Mouse (Mus musculus): ENCODE data around the gene Ttc28.

Ttc28 gene

DNA sequence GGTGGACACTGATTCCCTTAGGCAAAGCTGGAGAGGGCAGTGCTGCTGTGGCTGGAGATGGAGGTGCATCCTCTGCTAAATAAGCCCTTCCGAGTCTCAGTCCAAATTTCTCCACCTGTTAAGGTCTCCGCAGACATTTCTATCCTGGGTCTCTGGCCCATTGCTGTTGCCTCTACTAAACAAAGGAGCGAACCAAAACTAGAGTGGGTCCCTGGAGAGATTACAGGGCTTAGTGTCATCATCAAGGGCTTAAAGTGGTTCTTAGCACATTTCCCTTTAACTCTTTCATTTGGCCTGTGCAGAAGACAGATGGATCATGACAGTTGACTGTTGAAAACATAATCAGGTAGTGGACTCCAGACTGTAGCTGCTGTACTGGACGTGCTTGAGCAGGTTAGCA, 9.0 kb downstream of the Ttc28 start:
- DNase-seq, result no peak

DNA sequence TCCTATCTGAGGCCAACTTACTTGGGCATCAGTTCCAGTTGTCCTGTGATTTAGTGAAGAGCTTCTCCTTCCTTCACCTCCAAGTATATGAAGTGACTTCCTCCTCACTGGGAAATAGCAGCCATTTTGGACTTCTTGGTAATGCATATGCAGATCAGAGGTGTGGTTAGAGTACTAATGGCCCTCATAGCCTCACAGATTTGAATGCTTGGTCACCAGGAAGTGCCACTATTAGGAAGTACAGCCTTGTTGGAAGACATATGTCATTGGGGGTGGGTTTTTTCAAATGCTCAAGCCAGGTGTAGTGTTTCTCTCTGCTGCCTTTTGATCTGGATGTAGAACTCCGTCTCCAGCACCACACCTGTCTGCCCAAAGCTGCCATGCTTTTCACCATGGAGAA, 10.3 kb downstream of the Ttc28 start:
- no peak for DNase-seq

DNA sequence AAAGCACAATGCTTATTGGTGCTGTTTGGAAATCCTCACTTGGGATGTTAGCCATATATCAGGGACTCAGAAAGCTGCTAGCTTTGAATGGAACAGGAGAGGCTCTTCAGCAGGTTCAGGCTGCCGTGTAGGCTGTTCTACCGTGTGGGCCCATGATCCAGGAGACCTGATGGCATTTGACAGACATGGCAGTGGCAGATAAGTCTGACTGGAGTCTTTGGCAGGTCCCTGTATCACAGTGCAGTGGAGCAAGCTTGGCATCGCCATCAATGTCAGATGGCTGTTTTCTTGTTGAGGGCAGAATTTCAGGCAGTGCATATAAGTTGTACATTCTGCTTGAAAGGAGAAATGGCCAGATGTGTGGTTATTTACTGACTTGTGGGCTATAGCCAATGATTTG, 11.0 kb downstream of the Ttc28 start:
- DNase-seq, result no peak

DNA sequence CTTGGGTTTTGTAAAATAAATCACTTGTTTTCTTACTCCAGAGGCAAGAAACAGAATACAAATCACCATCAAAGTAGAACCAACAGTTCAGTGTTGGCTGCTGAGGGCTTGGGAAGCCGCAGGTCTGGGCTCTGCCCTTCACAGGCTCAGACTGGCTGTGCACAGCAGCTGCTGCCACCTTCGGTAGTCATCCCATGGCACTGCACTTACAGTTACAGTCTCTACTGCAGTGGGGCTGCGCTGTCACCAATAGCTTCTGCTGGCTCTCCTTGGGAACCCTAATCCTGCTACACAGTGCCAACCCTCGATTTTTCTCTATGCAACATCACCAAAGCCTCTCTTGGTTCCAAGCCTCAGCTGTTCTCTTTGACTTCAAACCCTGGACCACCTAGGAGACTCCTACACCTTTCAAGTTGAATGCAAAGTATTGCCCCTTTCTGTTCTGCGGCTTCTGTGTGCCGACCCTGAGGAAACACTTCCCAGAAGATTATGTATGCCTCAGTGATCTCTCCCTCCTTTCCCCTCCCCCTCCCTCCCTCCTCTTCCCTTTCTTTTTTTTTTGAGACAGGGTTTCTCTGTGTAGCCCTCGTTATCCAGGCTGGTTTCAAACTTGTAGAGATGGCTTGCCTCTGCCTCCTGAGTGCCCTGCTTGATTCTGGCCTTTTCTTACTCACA, 17.6 kb downstream of the Ttc28 start:
- no peak for DNase-seq

DNA sequence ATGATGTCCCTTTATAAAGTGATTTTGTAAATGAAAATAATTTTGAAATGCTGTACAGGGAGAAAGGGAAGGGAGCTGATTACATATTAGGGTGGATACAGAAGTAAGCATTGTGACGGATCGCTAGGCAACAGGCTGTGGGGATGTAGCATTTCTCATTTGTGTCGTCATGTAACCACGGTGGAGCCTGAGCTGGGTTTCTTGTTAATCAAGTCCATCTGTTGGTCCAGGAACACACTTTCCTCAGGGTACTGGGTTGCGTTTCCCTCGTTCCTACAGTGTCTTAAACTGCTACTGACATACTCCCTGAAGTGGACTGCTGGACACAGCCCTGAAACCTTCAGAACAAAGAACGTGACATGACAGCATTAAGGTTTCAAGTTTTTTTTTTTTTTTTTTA, 18.6 kb downstream of the Ttc28 start:
- no peak for DNase-seq

DNA sequence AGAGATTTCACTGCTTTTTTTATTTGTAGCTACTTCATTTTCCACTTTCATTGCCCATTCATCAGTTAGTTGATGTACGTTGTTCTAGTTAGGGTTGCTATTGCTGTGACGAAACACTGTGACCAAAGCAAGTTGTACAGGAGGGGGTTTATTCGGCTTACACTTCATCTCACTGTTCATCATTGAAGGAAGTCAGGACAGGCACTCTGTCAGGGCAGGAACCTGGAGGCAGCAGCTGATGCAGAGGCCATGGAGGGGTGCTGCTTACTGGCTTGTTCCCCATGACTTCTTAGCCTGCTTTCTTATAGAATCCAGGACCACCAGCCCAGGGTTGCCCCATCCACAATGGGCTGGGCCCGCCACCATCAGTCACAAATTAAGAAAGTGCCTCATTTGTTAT, 19.2 kb downstream of the Ttc28 start:
- no peak for DNase-seq

DNA sequence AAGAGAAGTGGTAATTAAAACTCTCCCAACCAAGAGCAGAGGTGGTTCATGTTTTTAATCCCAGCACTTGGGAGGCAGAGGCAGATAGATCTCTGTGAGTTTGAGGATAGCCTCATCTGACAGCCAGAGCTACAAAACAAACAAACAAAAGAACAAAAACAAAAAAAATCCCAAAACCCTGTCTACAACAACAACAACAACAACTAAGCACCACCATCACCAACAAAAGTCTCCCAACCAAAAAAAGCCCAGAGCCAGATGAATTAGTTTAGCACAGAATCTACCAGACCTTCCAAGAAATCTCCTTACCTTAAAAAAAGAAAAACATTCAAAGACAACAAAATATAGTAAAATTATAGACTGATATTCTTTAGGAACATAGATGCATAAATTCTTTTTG, 20.7 kb downstream of the Ttc28 start:
- DNase-seq, result no peak

DNA sequence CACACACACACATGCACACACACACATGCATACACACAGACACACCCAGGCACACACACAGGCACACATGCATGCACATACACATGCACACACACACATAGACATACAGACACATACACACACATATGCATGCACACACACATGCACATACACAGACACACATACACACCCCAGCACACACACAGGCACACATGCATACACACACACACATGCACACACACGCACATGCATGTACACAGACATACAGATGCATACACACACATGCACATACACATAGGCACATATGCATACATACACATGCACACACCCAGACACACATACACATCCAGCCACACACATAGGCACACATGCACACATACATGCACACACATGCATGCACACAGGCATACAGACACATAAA, 27.1 kb downstream of the Ttc28 start:
- DNase-seq, result no peak

DNA sequence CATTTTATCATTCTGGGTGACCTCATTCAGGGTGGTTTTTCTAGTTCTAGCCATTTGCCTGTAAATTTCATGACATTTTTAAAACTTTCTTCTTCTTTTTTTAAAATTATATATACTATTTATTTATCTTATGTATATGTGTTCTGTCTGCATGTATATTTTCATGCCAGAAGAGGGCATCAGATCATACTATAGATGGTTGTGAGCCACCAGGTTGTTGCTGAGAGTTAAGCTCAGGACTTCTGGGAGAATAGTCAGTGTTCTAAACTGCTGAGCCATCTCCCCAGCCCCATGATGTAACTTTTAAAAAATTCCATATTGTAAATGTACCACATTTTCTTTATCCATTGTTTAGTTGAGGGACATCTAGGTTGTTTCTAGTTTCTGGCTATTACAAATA, 29.3 kb downstream of the Ttc28 start:
- DNase-seq, result no peak

DNA sequence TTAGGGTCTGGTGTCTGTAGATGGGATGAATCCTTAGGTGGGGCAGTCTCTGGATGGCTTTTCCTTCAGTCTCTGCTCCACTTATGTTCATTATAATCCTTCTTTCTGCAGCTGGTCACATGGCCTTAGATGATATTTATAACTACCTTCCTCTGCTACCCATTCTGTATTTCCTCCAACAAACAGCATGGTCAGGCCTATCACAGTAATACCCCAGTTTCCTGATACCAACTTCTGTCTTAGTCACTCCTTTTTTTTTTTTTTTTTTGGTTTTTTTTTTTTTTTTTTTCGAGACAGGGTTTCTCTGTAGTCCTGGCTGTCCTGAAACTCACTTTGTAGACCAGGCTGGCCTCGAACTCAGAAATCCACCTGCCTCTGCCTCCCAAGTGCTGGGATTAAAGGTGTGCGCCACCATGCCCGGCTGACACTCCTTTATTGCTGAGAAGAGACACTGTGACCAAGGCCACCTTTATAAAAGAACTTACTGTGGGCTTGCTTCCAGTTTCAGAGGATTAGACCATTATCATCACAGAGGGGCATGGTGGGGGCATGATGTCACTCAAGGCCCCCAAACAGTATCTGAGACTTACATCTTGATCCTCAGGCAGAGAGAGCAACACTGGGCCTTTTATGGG, 30.5 kb downstream of the Ttc28 start:
- DNase-seq, result no peak

DNA sequence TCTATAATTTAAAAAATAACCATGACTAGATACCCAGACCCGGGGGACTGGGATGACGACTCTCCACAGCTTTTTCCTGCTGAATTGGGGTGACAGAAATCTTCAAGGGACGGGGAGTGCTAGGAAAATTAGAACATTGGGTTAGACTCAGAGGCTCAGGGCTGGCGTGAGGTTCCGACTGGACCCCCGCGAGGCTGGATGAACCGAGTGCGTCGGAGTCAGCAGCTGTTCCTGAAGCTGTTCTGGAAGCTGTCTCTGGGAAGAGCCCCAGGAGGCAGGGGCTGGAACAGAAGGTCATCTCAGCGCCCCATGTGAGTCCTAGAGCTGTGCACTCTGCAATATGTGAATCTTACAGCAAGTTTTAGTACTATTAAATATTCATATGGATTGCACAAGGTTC, 35.3 kb downstream of the Ttc28 start:
- DNase-seq, result no peak

DNA sequence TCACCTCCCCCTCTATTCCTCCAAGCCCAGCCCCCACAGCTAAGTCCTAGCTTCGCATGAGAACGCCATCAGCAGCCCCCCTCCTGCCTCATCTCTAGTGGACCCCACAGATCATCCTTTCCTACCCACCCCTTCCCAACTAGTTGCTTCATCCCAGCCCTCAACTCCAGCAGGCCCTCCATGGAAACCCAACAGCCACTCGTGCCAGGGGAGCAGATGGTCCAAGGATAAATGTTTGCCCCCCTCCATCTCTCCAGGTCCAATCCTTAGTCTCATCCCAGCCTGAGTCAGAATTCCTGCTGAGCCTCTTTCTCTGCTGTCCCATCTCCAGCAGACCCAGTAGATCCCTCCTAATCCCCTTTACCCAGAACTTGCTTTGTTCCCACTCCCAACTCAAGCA, 36.6 kb downstream of the Ttc28 start:
- DNase-seq, result peak; percentile 59 to 71

DNA sequence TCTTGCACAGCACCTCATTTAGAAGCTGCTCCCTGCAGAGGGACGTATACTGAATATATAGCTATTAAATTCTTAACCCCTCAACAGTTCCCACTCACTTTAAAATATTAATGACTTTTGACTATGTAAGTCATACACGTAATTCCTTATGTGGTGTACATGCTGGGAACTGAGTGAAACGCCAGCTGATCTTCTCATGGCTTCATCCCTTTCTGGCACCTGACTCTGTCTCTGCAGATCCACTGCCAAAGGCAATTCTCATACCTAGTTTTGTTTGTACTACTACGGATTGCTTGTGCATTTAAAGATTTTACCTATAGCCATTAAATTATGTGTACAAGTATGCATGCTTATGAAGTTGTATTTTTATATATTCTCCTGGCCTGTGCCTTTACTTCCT, 39.9 kb downstream of the Ttc28 start:
- peak in 1 of 2 experiments; percentile 22 for DNase-seq

DNA sequence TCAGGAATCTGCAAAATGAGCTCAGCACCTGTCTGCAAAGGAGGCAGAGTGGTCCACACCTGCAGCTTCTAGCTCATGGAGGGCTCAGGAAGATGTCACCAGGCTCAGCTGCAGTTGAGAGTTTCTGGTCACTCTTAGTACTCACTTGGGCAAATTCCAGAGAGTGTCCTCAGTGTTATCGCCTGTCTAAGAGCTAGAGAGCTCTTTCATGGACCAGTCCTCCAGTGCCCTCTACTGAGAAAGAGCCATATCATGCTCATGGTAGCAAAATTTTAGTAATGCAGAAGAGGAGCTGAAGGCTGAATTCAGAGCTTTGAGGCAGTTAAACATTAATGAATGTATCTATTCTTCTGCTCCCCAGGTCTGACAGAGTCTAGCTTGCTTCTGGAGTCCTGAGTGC, 43.7 kb downstream of the Ttc28 start:
- peak in 1 of 2 experiments; percentile 19 for DNase-seq

DNA sequence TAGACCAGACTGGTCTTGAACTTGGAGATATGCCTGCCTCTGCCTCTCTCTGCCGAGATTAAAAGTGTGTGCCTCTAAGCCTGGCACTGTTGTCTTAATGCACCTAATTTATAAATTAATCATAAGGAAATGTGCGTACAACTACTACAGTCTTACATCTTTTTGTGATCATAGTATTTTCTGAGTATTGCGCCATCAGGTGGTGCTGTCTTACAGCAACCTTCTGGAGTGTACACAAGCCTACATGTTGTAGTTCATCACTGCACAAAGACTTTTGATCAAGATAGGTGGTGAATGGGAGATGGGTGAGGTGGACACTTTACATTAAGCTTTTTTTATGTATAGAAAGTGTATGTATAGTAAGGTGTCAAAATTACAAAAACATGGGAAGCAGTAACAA, 45.0 kb downstream of the Ttc28 start:
- no peak for DNase-seq

DNA sequence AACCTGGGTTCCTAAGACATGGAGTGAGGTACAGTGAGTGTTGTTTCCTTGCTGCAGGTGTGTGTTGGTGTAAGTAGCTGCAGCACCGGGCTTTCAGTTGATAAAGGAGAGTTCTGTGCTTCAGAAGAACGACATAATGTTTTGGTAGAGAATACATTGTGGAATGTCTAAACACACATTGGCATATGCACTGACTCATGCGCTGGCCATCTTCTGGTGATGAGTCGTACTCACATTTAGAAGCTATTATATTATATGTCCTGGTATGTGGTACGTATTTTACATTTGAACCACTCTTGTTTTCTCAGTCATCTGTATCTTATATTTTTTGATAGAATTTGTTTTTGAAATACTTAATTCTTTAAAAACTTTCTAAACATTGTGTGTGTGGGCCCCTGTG, 46.2 kb downstream of the Ttc28 start:
- no peak for DNase-seq

DNA sequence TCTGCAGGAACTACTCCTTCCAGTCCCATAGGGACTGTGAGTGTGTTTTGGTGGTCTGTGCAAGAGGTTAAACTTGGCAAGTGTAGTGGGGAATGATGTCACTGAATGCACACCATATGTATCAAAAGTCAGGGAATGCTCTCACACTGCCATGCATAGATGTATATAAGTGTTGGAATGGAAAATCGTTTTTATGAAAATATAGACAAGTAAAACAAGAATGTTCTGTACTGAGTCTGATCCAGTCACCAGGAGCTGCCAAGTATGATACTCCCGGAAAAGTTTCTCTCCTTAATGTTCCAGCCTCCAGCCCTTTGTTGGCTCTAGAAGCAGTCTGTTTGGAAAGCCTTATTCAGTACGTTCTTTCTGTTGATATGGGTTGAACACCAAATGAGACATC, 48.7 kb downstream of the Ttc28 start:
- DNase-seq, result no peak

DNA sequence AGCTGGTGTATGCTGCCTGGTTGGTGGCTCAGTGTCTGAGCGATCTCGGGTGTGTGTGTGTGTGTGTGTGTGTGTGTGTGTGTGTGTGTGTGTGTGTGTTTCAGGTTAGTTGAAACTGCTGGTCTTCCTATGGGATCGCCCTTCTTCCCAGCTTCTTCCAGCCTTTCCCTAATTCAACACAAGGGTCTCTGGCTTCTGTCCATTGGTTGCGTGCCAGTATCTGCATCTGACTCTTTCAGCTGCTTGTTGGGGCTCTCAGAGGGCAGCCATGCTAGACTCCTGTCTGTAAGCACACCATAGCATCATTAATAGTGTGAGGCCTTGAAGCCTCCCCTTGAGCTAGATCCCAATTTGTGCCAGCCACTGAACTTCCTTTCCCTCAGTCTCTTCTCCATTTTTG, 49.7 kb downstream of the Ttc28 start:
- no peak for DNase-seq

DNA sequence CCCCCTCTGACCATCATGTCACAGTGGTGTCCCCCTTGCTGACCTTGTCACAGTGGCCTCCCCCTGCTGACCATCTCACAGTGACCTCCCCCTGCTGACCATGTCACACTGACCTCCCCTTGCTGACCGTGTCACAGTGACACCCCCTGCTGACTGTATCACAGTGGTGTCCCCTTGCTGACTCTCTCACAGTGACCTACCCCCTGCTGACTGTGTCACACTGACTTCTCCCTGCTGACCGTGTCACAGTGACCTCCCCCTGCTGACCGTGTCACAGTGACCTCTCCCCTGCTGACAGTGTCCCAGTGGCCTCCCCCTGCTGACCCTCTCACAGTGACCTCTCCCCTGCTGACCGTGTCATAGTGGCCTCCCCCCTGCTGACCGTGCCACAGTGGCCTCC, 57.0 kb downstream of the Ttc28 start:
- DNase-seq, result no peak

DNA sequence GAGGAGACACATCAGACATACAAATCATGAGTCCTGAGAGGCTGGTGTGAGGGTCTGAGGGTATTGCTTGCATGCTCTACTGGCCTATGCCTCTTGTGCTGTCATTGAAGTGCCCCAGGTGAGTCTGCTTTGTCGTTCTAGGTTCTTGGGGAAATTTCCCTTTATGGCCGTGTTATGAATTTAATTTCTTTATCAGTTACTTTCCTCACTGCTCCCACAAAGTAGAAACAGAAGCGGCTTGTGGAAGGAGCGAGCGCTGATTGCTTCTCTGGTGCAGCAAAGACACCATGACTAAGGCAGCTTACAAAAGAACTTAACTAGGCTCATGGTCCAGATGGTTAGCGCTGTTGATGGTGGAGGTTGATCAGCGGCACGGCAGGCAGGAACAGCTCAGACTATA, 64.7 kb downstream of the Ttc28 start:
- DNase-seq, result no peak

DNA sequence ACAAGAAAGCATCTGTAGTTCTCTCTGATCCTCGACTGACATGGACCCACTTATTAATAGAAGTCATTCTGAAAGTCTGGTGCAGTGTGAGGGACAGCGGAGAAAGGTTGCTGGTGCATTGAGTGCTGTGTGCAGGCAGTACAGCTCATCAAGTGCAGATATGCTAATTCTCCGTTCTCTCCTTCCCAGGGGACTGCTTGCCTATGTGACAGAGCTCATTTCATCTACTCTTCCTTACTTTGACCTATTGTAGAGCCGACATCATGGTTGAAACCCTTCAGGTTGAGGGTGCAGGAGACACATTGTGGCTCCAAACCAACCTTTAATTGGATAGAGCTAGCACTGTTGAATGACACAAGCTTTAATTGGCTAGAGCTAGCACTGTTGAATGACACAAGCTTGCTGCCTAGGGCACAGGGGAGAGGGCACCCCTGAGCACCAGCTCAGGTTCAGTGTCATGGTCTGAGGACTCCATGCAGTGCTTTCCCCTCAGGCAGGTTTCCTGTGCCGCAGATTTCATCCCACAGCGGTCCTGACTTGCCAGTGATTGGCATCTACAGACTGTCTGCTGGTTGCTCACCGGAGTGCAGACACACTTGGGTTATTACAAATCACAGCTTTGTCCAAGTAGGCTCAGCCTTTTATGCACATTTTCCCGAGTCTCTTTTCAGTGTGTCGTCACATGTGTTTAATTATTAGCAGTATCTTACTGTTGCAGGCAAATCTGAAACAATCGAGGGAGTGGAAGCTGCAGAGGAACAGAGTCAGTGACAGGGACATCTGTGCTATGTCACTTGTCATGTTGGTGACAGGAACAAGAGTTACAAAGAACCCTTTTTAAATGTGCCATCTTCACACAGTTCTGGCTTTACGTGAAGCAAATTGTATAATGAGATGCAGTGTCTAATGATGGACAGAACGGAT, 69.1 kb downstream of the Ttc28 start:
- DNase-seq, result no peak

DNA sequence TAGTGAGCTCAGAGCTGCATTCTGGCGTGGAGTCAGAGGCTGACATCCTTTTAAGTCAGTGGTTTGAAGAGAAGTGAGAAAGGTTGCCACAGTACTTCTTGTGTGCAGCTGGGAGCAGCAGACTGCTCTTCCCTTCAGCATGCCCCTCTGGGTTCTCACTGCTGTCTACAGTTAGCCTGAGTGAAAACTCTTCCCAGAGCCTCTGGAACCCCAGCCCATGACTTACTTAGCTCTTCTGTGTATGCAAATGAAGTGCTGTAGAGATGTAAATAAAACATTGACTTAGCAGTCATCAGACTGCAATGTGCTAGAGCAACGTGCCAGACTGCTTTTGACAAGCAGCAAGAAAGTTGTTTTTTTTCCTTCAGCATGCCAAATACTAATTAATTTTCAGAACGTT, 70.2 kb downstream of the Ttc28 start:
- no peak for DNase-seq

DNA sequence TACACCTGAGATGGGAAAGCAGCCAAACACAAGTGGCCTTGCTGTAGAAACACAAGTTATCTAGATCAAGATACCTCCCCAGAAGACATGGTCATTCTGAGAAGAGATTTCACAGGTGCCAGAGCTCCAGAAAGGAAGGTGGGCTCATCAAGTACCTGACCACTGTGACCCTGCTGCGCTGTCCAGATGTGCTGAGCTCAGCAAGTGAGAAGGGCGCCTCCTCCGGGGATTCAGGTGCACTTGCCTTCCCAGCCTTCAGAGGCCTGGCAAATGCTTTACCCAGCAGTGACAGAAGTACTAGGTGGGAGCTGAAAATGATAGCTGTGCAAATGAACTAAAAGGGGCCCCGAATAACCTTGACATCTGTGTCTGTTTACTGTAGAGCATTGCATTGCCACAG, 78.6 kb downstream of the Ttc28 start:
- DNase-seq, result no peak

DNA sequence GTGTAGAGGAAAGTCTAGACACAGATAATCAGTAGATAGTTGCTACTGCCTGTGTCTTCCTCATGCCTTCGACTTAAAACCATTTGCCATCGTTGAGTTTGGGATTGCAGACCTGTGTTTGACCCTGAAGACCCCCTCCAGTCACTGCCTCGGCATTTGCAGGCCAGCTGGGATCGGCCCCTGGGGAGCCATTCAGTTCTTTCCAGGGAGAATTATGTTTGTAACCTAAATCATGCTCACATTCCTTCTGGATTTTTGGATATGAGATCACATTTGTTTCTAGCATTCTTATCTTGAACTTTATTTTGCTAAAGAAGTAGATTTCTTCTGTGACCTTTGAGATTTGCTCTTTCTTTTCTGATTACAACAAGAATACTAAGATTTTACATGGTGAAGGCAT, 80.5 kb downstream of the Ttc28 start:
- no peak for DNase-seq
